Mouse (Mus musculus): ENCODE measurements around the gene Krtap24-1. TPM values are rescaled to one million over a fixed set of nuclear protein-coding genes. Genes with fewer than 3 reads are reported as not detected.

Krtap24-1 gene
- not detected in 2 replicates for polyA plus RNA-seq (2012; rRNA removed)

DNA sequence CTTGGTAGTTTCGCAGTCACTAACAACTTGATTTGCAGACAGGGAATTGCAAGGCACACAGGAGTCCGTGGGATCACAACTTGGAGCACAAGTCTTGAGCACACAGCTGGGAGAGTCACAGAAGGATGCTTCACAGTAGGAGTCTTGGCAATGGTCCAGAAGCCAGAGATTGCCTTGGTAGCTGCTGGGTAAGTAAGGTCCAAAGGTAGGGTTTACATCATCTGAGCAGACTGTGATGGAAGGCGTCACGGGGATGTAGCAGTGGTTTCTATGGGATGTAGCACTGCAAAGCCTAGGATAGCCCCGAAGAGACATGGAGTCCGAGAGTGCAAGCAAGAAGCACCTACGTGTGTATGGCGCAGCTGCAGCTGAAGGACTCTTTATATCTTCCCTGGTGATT is at the start of gene Krtap24-1:
Gene Krtap24-1, minus strand, starts transcription at position 358 of the 400 bp plus-strand sequence.

DNA sequence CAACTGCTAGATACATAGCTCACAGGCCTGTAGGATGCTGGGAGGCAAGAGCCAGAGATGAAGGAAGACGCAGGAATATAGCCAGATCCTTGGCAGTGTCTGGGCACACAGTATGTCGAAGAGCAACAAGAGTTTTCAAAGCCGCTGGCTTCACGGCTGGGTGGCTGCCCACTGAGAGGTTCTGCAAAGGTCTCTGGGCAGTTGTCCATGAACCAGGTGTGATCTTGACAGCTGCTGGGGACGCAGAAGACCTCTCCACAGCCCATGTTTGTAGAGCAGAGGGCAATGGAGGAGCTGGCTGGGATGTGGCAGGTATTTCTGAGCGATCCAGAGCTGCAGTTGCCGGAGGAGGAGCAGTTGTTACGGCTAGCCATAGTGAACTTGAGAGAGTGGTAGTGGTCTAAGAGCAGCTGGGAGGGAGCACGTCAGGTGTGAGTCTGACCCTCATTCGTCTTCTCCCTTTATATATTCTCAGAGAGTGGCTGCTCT is 35.3 kb upstream of the Krtap24-1 start, which contains the start of gene Krtap26-1:
Gene Krtap26-1, minus strand, starts transcription at position 439 of the 489 bp plus-strand sequence.

DNA sequence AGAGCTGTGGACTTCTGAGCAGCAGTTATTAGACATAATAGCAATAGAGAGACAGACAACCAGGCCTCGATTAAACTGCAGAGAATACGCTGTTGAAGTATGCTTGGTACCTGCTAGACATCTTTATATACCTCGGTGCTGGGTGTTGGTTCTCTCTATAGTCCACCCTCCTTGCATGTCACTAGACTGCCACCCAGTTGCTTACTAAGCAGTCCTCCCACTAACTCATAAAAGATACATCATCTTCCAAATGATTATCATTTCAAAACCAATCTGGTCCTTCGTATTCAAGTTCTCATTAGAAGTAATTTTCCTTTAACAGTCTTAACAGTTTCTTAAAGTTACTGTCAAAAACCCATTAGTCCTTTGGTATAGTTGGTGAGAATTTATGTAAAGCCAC is 15.5 kb upstream of the Krtap24-1 start, which contains the start of gene 2310079G19Rik:
Gene 2310079G19Rik, minus strand, starts transcription at position 101 of the 400 bp plus-strand sequence.

DNA sequence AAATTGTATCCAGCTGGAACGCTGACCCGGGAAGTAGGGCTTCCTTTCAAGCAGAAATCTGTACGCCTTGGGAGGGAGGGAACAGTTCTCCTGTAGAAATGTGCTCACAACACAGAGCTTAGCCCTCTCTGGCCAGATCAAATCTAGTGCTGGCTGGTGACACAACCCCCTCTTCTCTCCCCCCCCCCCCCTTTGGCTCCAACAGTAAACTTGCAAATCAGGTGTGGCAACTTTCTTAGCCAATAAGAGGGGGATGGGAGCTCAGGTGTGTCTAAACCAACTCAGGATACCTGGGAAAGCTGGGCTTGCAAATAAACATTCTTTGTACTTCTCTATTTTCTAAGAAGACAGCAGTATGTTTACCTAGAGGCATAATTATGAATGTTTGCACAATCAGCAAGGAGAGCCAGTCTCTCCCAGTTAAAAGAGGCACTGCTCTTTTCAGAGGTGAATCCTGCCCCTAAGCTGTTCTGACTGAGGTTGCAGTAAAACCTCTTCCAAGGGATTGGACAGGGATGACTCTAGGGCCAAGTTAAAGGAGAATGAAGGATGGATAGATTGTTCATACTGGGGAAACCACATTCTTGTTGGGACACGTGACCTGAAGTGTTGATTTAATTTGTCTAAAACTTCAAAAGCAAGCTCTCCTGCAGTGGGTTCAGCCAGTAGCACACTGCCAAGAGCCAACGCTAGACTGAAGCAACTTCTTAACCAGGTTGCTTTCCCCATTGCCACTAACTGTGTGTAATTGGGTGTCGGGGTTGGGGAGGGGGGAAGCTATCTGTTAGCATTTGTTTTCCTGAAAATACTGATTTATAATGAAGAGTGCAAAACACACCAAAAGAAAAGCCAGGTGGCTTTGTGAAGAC is 48.8 kb downstream of the Krtap24-1 start, which contains the start of gene Cldn8:
Gene Cldn8, minus strand, starts transcription at position 139 of the 869 bp plus-strand sequence.

Other genes starting within 250 kb of the Krtap24-1 start
- not detected in 2 replicates for gene Cldn17, start 105.3 kb downstream of the Krtap24-1 start, polyA plus RNA-seq (2012; rRNA removed)
- gene Cldn8, start 49.1 kb downstream of the Krtap24-1 start, polyA plus RNA-seq (2012; rRNA removed): 0.12 and 0.14 TPM in 2 replicates
- gene 2310079G19Rik, start 15.4 kb upstream of the Krtap24-1 start, polyA plus RNA-seq (2012; rRNA removed): not detected in 2 replicates
- not detected in 2 replicates for gene Krtap26-1, start 35.5 kb upstream of the Krtap24-1 start, polyA plus RNA-seq (2012; rRNA removed)
- gene Krtap27-1, start 59.4 kb upstream of the Krtap24-1 start, polyA plus RNA-seq (2012; rRNA removed): not detected in 2 replicates
- not detected in 2 replicates for gene 2310061N02Rik, start 95.7 kb upstream of the Krtap24-1 start, polyA plus RNA-seq (2012; rRNA removed)
- gene Krtap13-1, start 116.6 kb upstream of the Krtap24-1 start, polyA plus RNA-seq (2012; rRNA removed): not detected in 2 replicates
- not detected in 2 replicates for gene Krtap13, start 139.4 kb upstream of the Krtap24-1 start, polyA plus RNA-seq (2012; rRNA removed)
- not detected in 2 replicates for gene 2310034C09Rik, start 146.6 kb upstream of the Krtap24-1 start, polyA plus RNA-seq (2012; rRNA removed)
- not detected in 2 replicates for gene 2310057N15Rik, start 161.9 kb upstream of the Krtap24-1 start, polyA plus RNA-seq (2012; rRNA removed)
- not detected in 2 replicates for gene Gm5965, start 165.6 kb upstream of the Krtap24-1 start, polyA plus RNA-seq (2012; rRNA removed)
- gene Gm20741, start 199.9 kb upstream of the Krtap24-1 start, polyA plus RNA-seq (2012; rRNA removed): not detected in 2 replicates
- gene Krtap15, start 207.9 kb upstream of the Krtap24-1 start, polyA plus RNA-seq (2012; rRNA removed): not detected in 2 replicates
- not detected in 2 replicates for gene Krtap14, start 213.9 kb upstream of the Krtap24-1 start, polyA plus RNA-seq (2012; rRNA removed)

Data from liver, embryonic 18 days (tissue).